Mouse (Mus musculus) ES-Bruce4 (cell line): ENCODE results near the gene Ncstn.

Experiments
- CTCF ChIP-seq: IDR thresholded peaks from one replicate; pipeline ENCODE4 v1.8.1; 2011; ENCODE audit warnings: low read depth, low read length
- EP300 ChIP-seq: IDR thresholded peaks from 2 replicates; pipeline ENCODE4 v1.6.1; 2011; ENCODE audit warnings: low read depth, low read length; ENCODE audit not compliant: insufficient read depth
- POLR2A ChIP-seq: IDR thresholded peaks from one replicate; pipeline ENCODE4 v1.8.1; 2011; ENCODE audit warnings: low read length; ENCODE audit not compliant: insufficient read depth

GRCm38 (mm10) chr1:172028394-172029275, 54.0 kb downstream of the Ncstn start, which contains the start of gene Vangl2:
- TF ChIP-seq EP300 (no peak), CTCF (no peak), POLR2A (no peak)
